Mouse (Mus musculus): Measurements from ENCODE around the gene Car12.

DNA sequence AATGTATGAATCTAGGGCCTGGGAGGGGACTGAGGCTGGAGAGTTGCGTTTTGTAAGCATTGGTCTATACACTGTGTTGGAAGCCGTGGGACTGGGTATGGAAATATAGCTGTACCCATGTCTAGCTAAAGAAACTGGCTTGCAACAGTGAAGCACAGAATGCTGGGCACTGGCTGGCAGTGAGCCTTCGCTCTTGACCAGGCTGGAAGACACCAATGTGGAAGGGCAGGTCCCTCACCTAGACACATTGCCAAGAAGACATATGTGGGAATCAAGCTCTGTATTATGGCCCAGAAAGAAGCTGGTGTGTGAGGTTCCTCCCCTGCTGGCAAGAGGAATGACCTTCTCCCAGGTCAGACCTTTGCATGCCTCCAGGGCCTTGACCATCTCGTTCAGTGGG lies 45.6 kb upstream of the Car12 start:
- TF ChIP-seq CTCF (IDR thresholded peaks at IDR 0.05; ENCODE audit: low read depth, low read length) (no peak), POLR2A (IDR thresholded peaks at IDR 0.05; ENCODE audit: borderline replicate concordance, low read depth, low read length) (no peak)

All from bone marrow macrophage, adult 2 months (primary cell).